Mouse (Mus musculus) left cerebral cortex, postnatal 36 days (tissue): ENCODE results near the gene Mettl5. TPM values are rescaled to one million over a fixed set of nuclear protein-coding genes. Genes with fewer than 3 reads are reported as not detected.

Experiments
- total RNA-seq, 2 experiments: library from RNA; stranded (reverse); gene quantifications; 2 replicates each; pipeline ENCODE4 v1.2.3; 2021

Gene Mettl5
- total RNA-seq, 2 experiments from 2014 or later = 11.4 to 12.8 TPM

Other genes with a start within 250 kb of the Mettl5 start
- gene Bbs5, start 238.4 kb downstream of the Mettl5 start, total RNA-seq = 10 to 100 TPM; 21.1 to 29.8 TPM
- under 1 TPM; 0.69 to 0.86 TPM for gene Klhl41, start 215.5 kb downstream of the Mettl5 start, total RNA-seq
- gene Fastkd1, start 172.1 kb downstream of the Mettl5 start, total RNA-seq = 10 to 100 TPM; 14.9 to 15.5 TPM
- 10 to 100 TPM; 51.2 to 67.6 TPM for gene Ppig, start 163.1 kb downstream of the Mettl5 start, total RNA-seq
- gene Ccdc173, start 96.0 kb downstream of the Mettl5 start, total RNA-seq = 1 to 10 TPM; 2.4 to 3.1 TPM
- 10 to 100 TPM; 20.3 to 24.5 TPM for gene Phospho2, start 96.0 kb downstream of the Mettl5 start, total RNA-seq
- 10 to 100 TPM; 54.4 to 57.9 TPM for gene Klhl23, start 63.7 kb downstream of the Mettl5 start, total RNA-seq
- 100 to 1,000 TPM; 111 to 126 TPM for gene Ssb, start 24.1 kb downstream of the Mettl5 start, total RNA-seq
- 100 to 1,000 TPM; 132 to 159 TPM for gene Ubr3, start 11.6 kb upstream of the Mettl5 start, total RNA-seq
- under 1 TPM; 0.72 to 0.91 TPM for gene Myo3b, start 153.5 kb upstream of the Mettl5 start, total RNA-seq